Mouse (Mus musculus) erythroblast, embryonic 14.5 days (primary cell): ENCODE measurements around the gene Olfr853.

Experiments used
- GATA1 ChIP-seq: IDR thresholded peaks from 2 replicates; pipeline ENCODE4 v1.6.1; 2012; ENCODE audit warnings: low read length, inconsistent platforms, mixed read lengths
- TAL1 ChIP-seq: IDR thresholded peaks from 3 replicates; pipeline ENCODE4 v1.6.1; 2012; ENCODE audit warnings: low read length, inconsistent platforms, mixed read lengths

- no peak for TF ChIP-seq GATA1
- no peak for TF ChIP-seq TAL1
Measured at GRCm38 (mm10) chr9:19540976-19541375, at the start of gene Olfr853.
